Mouse (Mus musculus) right cerebral cortex, adult 2 months (tissue): ENCODE measurements around the gene Cpeb4.
"Not testable (repeated sequence)": the region's sequence is repeated elsewhere in the genome, so short reads cannot be mapped to it uniquely, and the experiment has no call there.

ENCODE experiments used
- DNase-seq, 2 experiments: peaks; one replicate each; pipeline ENCODE4 v3.0.0; 2021 to 2022; ENCODE audit warnings: low spot score in 2 of 2

The Cpeb4 gene

GRCm38 (mm10) chr11:31871911-31872310 lies at the start of gene Cpeb4:
Gene Cpeb4 (plus strand): TSS chr11:31872211.
- no peak for DNase-seq

- DNase-seq = no peak
These were observed 49.5 kb upstream of the Cpeb4 start for GRCm38 (mm10) chr11:31822556-31822955.

- DNase-seq = no peak
These were observed 48.5 kb upstream of the Cpeb4 start for GRCm38 (mm10) chr11:31823513-31823912.

- DNase-seq = peak in 1 of 2 experiments; percentile 35
These were observed 47.4 kb upstream of the Cpeb4 start for GRCm38 (mm10) chr11:31824504-31825166.

- DNase-seq = no peak
These were observed 43.8 kb upstream of the Cpeb4 start for GRCm38 (mm10) chr11:31828011-31828770.

- no peak for DNase-seq
These were observed 43.3 kb upstream of the Cpeb4 start for GRCm38 (mm10) chr11:31828771-31829072.

GRCm38 (mm10) chr11:31830213-31831151 lies 41.5 kb upstream of the Cpeb4 start:
- no peak for DNase-seq

- DNase-seq = no peak
These were observed 40.6 kb upstream of the Cpeb4 start for GRCm38 (mm10) chr11:31831451-31831850.

GRCm38 (mm10) chr11:31831983-31832382 lies 40.0 kb upstream of the Cpeb4 start:
- DNase-seq = no peak

- DNase-seq = no peak
These were observed 39.5 kb upstream of the Cpeb4 start for GRCm38 (mm10) chr11:31832439-31832980.

- DNase-seq = no peak
These were observed 38.5 kb upstream of the Cpeb4 start for GRCm38 (mm10) chr11:31833506-31833905.

- DNase-seq = no peak
These were observed 36.7 kb upstream of the Cpeb4 start for GRCm38 (mm10) chr11:31835352-31835751.

GRCm38 (mm10) chr11:31837243-31837642 lies 34.8 kb upstream of the Cpeb4 start:
- DNase-seq = no peak

- no peak for DNase-seq
These were observed 34.3 kb upstream of the Cpeb4 start for GRCm38 (mm10) chr11:31837753-31838152.

GRCm38 (mm10) chr11:31838442-31839083 lies 33.4 kb upstream of the Cpeb4 start:
- DNase-seq = peak; percentile 54 to 67

GRCm38 (mm10) chr11:31839084-31839460 lies 32.9 kb upstream of the Cpeb4 start:
- DNase-seq = no peak

- DNase-seq = no peak
These were observed 29.6 kb upstream of the Cpeb4 start for GRCm38 (mm10) chr11:31842171-31842959.

- DNase-seq = no peak
These were observed 28.7 kb upstream of the Cpeb4 start for GRCm38 (mm10) chr11:31843177-31843833.

GRCm38 (mm10) chr11:31843834-31844188 lies 28.2 kb upstream of the Cpeb4 start:
- no peak for DNase-seq

- DNase-seq = not testable (repeated sequence)
These were observed 26.9 kb upstream of the Cpeb4 start for GRCm38 (mm10) chr11:31845111-31845510.
